Mouse (Mus musculus) cerebellum, postnatal 36 days (tissue): ENCODE data around the gene Lonp2.

Experiments
- DNase-seq, 2 experiments: peaks; one replicate each; pipeline ENCODE4 v3.0.0; 2021 to 2022; ENCODE audit warnings: mixed read lengths in 2 of 2

Gene Lonp2

GRCm38 (mm10) chr8:86756948-86757733, 133.3 kb downstream of the Lonp2 start:
- DNase-seq: peak; percentile 23 to 24

GRCm38 (mm10) chr8:86758651-86759050, 134.8 kb downstream of the Lonp2 start:
- no peak for DNase-seq

DNA sequence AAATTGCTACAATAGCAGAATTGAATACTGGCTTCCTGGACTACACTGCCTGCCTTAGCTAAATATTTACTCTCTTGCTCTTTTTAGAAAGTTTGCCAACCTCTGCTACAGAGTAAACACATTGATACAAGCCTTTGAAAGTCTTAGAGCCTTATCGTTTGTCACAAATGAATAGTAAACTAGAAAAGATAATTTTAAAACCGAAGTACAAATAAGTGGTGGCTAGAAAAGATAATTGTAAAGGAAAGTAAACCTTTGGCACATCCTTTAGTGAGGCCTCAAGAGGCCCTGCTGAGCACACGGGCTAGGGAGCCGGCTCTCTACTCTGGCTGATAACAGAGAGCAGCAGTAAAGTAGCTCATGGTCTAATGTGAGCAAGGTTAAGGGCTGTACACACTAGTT, 135.2 kb downstream of the Lonp2 start:
- DNase-seq: no peak

GRCm38 (mm10) chr8:86760746-86761145, 136.9 kb downstream of the Lonp2 start:
- no peak for DNase-seq

DNA sequence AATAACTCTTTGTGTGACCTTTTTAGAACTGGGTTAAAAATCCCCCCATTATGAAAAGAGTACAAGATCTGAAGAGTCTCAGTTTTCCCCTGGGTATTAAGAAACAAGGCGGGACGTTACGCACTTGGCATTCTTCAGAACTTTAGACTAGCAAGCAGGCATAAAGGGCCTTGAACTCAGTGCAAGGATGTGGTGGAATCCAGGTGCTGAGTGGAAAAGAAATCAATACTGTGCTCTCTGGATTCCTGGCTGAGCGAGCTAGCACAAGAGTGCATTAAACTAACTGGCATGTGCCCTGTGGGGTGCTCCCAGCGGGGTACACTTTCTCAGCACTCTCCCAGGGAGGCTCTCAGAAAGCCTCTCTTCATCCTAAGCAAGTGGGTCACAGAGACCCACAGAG, 139.0 kb downstream of the Lonp2 start:
- no peak for DNase-seq

- DNase-seq: no peak
These were observed 141.3 kb downstream of the Lonp2 start for GRCm38 (mm10) chr8:86765155-86765554.

- no peak for DNase-seq
These were observed 141.8 kb downstream of the Lonp2 start for GRCm38 (mm10) chr8:86765669-86766068.

- no peak for DNase-seq
These were observed 142.8 kb downstream of the Lonp2 start for GRCm38 (mm10) chr8:86766548-86767211.

DNA sequence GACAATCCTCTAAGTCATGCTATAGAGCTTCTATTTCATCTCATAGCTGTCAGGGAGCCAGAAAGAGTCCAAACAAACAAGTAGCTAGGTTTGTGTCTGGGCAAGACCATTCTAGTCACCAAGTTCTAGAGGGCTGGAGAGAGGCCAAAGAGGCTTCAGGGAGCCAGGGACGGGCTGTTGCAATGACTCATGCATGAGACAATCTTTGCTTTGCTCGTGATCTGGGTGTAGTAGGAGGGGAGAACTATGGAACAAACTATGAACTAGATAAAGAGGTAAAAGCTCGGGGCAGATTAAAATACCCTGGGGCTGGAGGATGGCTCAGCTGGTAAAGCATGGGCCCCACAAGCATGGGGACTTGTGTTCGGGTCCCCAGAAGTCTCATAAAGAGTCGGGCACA, 144.7 kb downstream of the Lonp2 start:
- peak in 1 of 2 experiments; percentile 8 for DNase-seq

DNA sequence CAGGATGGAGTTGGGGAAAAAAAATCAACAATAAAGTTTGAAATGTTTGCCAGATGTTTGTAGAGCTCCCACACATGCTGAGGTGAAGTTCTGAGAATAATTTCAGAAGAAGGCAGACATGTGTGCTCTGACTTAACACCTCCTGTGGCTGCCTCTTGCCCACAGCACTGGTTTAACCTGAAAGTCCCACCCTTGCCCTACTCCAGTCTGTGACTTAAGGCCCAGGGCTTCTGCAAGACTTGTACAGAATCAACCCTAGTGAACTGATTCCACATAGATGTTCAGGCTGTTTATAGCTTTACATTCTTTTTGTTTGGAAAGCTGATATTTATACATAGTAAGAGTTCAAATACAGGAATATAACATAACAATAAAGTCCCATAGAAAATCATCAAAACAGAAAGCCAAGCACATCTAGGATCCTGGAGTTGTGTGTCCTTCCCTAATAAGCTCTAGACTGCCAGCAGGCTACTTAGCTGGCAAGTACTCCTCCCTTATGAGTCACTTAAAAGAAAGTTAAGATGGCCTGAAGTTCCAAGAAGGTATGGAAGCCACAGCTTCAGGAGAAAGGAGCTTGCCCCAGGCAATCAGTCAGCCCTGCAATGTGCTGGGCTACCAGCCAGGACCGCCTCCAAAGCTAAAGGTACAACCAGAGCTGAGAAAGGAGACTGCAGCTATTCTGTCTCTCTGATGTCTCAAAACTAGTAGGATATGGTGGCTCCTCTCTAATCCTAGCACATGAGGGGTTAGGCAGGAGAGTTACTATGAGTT, 146.3 kb downstream of the Lonp2 start:
- no peak for DNase-seq
